Mouse (Mus musculus) kidney, embryonic 15.5 days (tissue): ENCODE measurements around the gene Pcid2. TPM values are rescaled to one million over a fixed set of nuclear protein-coding genes. Genes with fewer than 3 reads are reported as not detected.
"Not testable (repeated sequence)": the region's sequence is repeated elsewhere in the genome, so short reads cannot be mapped to it uniquely, and the experiment has no call there.

Experiments
- ATAC-seq: fragments of 200-750 bp; cut with Nextera tagmentation; replicated peaks from 2 replicates; pipeline ENCODE4 v1.8.0; 2017; ENCODE audit warnings: moderate TSS enrichment; ENCODE audit not compliant: low FRiP score
- H3K27ac ChIP-seq: fragments of 300-500 bp; sonication (generic); 2 replicates; pipeline ENCODE4 v1.5.1; 2015; ENCODE audit warnings: mild to moderate bottlenecking, inconsistent platforms
- H3K27me3 ChIP-seq: fragments of 300-500 bp; sonication (generic); 2 replicates; pipeline ENCODE4 v1.6.1; 2015; ENCODE audit warnings: inconsistent platforms
- H3K36me3 ChIP-seq: fragments of 300-500 bp; sonication (generic); 2 replicates; pipeline ENCODE4 v1.6.1; 2015; ENCODE audit warnings: inconsistent platforms
- H3K4me1 ChIP-seq: fragments of 300-500 bp; sonication (generic); 2 replicates; pipeline ENCODE4 v1.6.1; 2015; ENCODE audit warnings: inconsistent platforms
- H3K4me2 ChIP-seq: fragments of 300-500 bp; sonication (generic); 2 replicates; pipeline ENCODE4 v1.6.1; 2015; ENCODE audit warnings: moderate library complexity, mild to moderate bottlenecking, inconsistent platforms
- H3K4me3 ChIP-seq: fragments of 300-500 bp; sonication (generic); replicated peaks from 2 replicates; pipeline ENCODE4 v1.5.1; 2015; ENCODE audit warnings: mild to moderate bottlenecking, inconsistent platforms
- H3K9ac ChIP-seq: fragments of 300-500 bp; sonication (generic); 2 replicates; pipeline ENCODE4 v1.6.1; 2015; ENCODE audit warnings: mild to moderate bottlenecking, inconsistent platforms
- H3K9me3 ChIP-seq: fragments of 300-500 bp; sonication (generic); replicated peaks from 2 replicates; pipeline ENCODE4 v1.6.1; 2016; ENCODE audit warnings: inconsistent platforms
- WGBS: fragments of 180-500 bp; shearing (Covaris S2); methylation state at CpG from one replicate; pipeline ENCODE4 v1.1.7; 2015; ENCODE audit warnings: mixed read lengths; 5-methylcytosine and 5-hydroxymethylcytosine counted together
- polyA plus RNA-seq: library from polyadenylated mRNA; unstranded; fragments of >200 nt; fragmentation: Nextera tagmentation; extraction: Ambion mirVana; gene quantifications from 2 replicates; pipeline ENCODE4 v1.2.1, GENCODE M21; 2015

Pcid2 gene
- polyA plus RNA-seq, 1 experiment from 2014 or later: 45.5 TPM

- no peak overlapping the region for H3K27ac ChIP-seq
- H3K4me1 ChIP-seq: no peaks in the 10 kb centered on the region
- H3K36me3 ChIP-seq: peaks cover 72% of the 10 kb centered on the region
- no peak for ATAC-seq
- H3K27me3 ChIP-seq: no peaks in the 10 kb centered on the region
- H3K9ac ChIP-seq: no peak overlapping the region
- 94% methylated on average over 3 of the region's 3 CpGs for WGBS
- H3K4me3 ChIP-seq: no peak overlapping the region
- no peak overlapping the region for H3K4me2 ChIP-seq
- no peaks in the 10 kb centered on the region for H3K9me3 ChIP-seq
Measured at GRCm38 (mm10) chr8:13118516-13118915, 13.3 kb upstream of the Pcid2 start.

- Histone ChIP-seq H3K27me3 (no peaks in the 10 kb centered on the region), H3K9ac (no peak overlapping the region), H3K27ac (no peak overlapping the region), H3K36me3 (peaks cover 70% of the 10 kb centered on the region), H3K9me3 (no peaks in the 10 kb centered on the region), H3K4me2 (no peak overlapping the region), H3K4me1 (no peaks in the 10 kb centered on the region), H3K4me3 (no peak overlapping the region)
- WGBS: 95% methylated on average over 2 of the region's 2 CpGs
- no peak for ATAC-seq
Measured at GRCm38 (mm10) chr8:13117096-13117495, 11.8 kb upstream of the Pcid2 start.

GRCm38 (mm10) chr8:13113232-13113631 is 8.0 kb upstream of the Pcid2 start:
- Histone ChIP-seq H3K4me3 (no peak overlapping the region), H3K27ac (no peak overlapping the region), H3K36me3 (peaks cover 47% of the 10 kb centered on the region), H3K27me3 (no peaks in the 10 kb centered on the region), H3K9ac (no peak overlapping the region), H3K9me3 (no peaks in the 10 kb centered on the region), H3K4me1 (peaks cover 7% of the 10 kb centered on the region), H3K4me2 (no peak overlapping the region)
- ATAC-seq: no peak
- WGBS: 89% methylated on average over 4 of the region's 4 CpGs

DNA sequence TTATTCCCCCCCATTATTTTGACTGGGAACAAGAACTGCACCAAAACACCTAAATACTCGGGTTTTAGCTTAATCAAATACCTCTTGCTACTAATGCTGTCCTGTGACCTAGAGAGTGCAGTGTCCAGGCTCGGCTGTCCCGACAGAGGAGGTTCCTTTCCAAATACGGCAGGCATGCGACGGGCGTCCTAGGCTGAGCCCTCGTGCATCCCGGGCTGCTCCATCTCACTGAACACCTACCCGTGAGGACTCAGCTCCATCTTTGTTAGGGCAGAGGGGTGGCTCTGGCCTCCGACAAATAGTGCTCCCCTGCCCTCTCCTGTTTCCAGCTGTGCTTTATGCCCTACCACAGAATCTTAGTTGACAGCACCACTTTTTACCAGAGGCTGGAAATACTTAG is 6.7 kb upstream of the Pcid2 start:
- Histone ChIP-seq H3K9ac (no peak overlapping the region), H3K27ac (no peak overlapping the region), H3K36me3 (peaks cover 46% of the 10 kb centered on the region), H3K4me2 (no peak overlapping the region), H3K4me1 (peaks cover 17% of the 10 kb centered on the region), H3K9me3 (no peaks in the 10 kb centered on the region), H3K4me3 (no peak overlapping the region), H3K27me3 (no peaks in the 10 kb centered on the region)
- ATAC-seq: no peak
- whole genome bisulfite sequencing: 89% methylated on average over 11 of the region's 11 CpGs

- no peak overlapping the region for H3K9ac ChIP-seq
- H3K27me3 ChIP-seq: no peaks in the 10 kb centered on the region
- H3K36me3 ChIP-seq: peaks cover 33% of the 10 kb centered on the region
- H3K4me2 ChIP-seq: no peak overlapping the region
- 63% methylated on average over 1 of the region's 1 CpGs for WGBS
- no peak for ATAC-seq
- no peak overlapping the region for H3K4me3 ChIP-seq
- H3K27ac ChIP-seq: no peak overlapping the region
- H3K4me1 ChIP-seq: peaks cover 26% of the 10 kb centered on the region
- H3K9me3 ChIP-seq: no peaks in the 10 kb centered on the region
Measured at GRCm38 (mm10) chr8:13109416-13109960, 4.2 kb upstream of the Pcid2 start.

- Histone ChIP-seq H3K9ac (no peak overlapping the region), H3K4me2 (no peak overlapping the region), H3K27me3 (no peaks in the 10 kb centered on the region), H3K4me3 (no peak overlapping the region), H3K9me3 (no peaks in the 10 kb centered on the region), H3K36me3 (peaks cover 28% of the 10 kb centered on the region), H3K4me1 (peaks cover 30% of the 10 kb centered on the region), H3K27ac (no peak overlapping the region)
- WGBS: 86% methylated on average over 8 of the region's 8 CpGs
- ATAC-seq: no peak
Measured at GRCm38 (mm10) chr8:13108967-13109366, 3.7 kb upstream of the Pcid2 start.

- no peaks in the 10 kb centered on the region for H3K27me3 ChIP-seq
- H3K27ac ChIP-seq: no peak overlapping the region
- ATAC-seq: no peak
- H3K9ac ChIP-seq: no peak overlapping the region
- H3K4me3 ChIP-seq: no peak overlapping the region
- 74% methylated on average over 13 of the region's 13 CpGs for whole genome bisulfite sequencing
- peaks cover 20% of the 10 kb centered on the region for H3K36me3 ChIP-seq
- H3K4me1 ChIP-seq: peaks cover 37% of the 10 kb centered on the region
- H3K9me3 ChIP-seq: no peaks in the 10 kb centered on the region
- H3K4me2 ChIP-seq: no peak overlapping the region
Measured at GRCm38 (mm10) chr8:13107990-13108638, 2.9 kb upstream of the Pcid2 start.

DNA sequence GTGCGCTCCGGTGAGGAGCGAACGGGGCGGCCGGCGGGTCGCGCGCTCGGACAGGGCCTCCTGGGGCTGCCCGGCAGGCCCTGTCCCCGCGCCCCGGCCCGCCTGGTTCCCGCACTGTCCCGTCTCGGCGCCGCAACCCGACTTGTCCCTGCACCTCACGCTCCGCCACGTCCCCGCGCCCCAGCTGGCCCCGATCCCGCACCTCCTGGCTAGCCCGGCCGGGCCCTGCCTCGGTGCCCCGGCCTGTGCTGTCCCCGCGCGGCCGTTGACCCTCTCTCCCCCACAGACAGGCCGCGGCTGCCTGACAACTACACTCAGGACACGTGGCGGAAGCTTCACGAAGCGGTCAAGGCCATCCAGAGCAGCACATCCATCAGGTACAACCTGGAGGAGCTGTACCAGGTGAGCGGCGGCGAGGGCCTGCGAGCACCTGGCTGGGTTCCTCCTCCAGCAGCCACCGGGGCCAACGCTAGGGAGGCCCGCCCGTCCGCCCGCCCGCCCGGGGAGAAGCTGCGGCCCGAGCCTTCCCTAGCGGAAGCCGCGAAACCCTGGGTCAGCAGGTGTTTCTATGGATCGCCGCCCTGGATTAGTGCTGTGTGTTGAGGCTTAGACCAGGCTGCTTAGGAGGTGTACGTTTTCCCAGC is 771 bp upstream of the Pcid2 start:
- WGBS: 0% methylated on average over 39 of the region's 63 CpGs
- Histone ChIP-seq H3K36me3 (peaks cover 19% of the 10 kb centered on the region), H3K4me1 (peaks cover 37% of the 10 kb centered on the region), H3K27ac (peak overlapping the region; percentile 92), H3K27me3 (no peaks in the 10 kb centered on the region), H3K4me2 (peak overlapping the region; percentile 94), H3K9ac (peak overlapping the region; percentile 97), H3K9me3 (no peaks in the 10 kb centered on the region), H3K4me3 (peak overlapping the region; percentile 96)
- ATAC-seq: peak; percentile 74

- under 1% methylated on average over 45 of the region's 45 CpGs for WGBS
- Histone ChIP-seq H3K27ac (peak overlapping the region; percentile 92), H3K9ac (peak overlapping the region; percentile 78), H3K4me3 (peak overlapping the region; percentile 96), H3K27me3 (no peaks in the 10 kb centered on the region), H3K9me3 (no peaks in the 10 kb centered on the region), H3K36me3 (peaks cover 24% of the 10 kb centered on the region), H3K4me1 (peaks cover 37% of the 10 kb centered on the region), H3K4me2 (peak overlapping the region; percentile 94)
- peak; percentile 74 for ATAC-seq
Measured at GRCm38 (mm10) chr8:13104691-13105086, 570 bp downstream of the Pcid2 start.

GRCm38 (mm10) chr8:13077542-13077941 is 27.7 kb downstream of the Pcid2 start:
- H3K4me3 ChIP-seq: no peak overlapping the region
- ATAC-seq: no peak
- H3K27me3 ChIP-seq: no peaks in the 10 kb centered on the region
- H3K36me3 ChIP-seq: peaks cover 99% of the 10 kb centered on the region
- H3K27ac ChIP-seq: no peak overlapping the region
- no peaks in the 10 kb centered on the region for H3K4me1 ChIP-seq
- H3K9me3 ChIP-seq: no peaks in the 10 kb centered on the region
- no peak overlapping the region for H3K4me2 ChIP-seq
- WGBS: 88% methylated on average over 7 of the region's 7 CpGs
- H3K9ac ChIP-seq: no peak overlapping the region

DNA sequence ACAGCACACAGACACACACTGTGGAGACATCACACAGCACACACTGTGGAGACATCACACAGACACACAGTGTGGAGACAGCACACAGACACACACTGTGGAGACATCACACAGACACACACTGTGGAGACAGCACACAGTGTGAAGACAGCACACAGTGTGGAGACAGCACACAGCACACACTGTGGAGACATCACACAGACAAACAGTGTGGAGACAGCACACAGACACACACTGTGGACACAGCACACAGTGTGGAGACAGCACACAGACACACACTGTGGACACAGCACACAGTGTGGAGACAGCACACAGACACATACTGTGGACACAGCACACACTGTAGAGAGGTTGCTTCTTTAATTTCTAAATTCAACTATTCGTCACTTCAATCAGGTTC is 29.7 kb downstream of the Pcid2 start:
- not testable (repeated sequence) for H3K4me3 ChIP-seq, H3K27me3 ChIP-seq, H3K9me3 ChIP-seq, ATAC-seq, H3K4me2 ChIP-seq, H3K27ac ChIP-seq, H3K4me1 ChIP-seq, H3K9ac ChIP-seq
- WGBS: 87% methylated on average over 1 of the region's 1 CpGs
- peaks cover 81% of the 10 kb centered on the region for H3K36me3 ChIP-seq

- H3K27me3 ChIP-seq: no peaks in the 10 kb centered on the region
- no peaks in the 10 kb centered on the region for H3K9me3 ChIP-seq
- no peak for ATAC-seq
- H3K27ac ChIP-seq: no peak overlapping the region
- H3K4me3 ChIP-seq: no peak overlapping the region
- H3K4me1 ChIP-seq: no peaks in the 10 kb centered on the region
- 92% methylated on average over 8 of the region's 8 CpGs for WGBS
- peaks cover 76% of the 10 kb centered on the region for H3K36me3 ChIP-seq
- no peak overlapping the region for H3K4me2 ChIP-seq
- H3K9ac ChIP-seq: no peak overlapping the region
Measured at GRCm38 (mm10) chr8:13075044-13075443, 30.2 kb downstream of the Pcid2 start.
